Mouse (Mus musculus) layer of hippocampus, adult 2 months (tissue): ENCODE measurements at regions not wholly inside any gene's neighbourhood (a gene's known extent, or its start where the extent isn't known, plus 50 kb on each side); places are given as distances from the start of the nearest gene placed in this dataset.

ENCODE experiments used
- DNase-seq, 2 experiments: peaks; one replicate each; pipeline ENCODE4 v3.0.0; 2022; ENCODE audit warnings: low spot score in 2 of 2
- H3K27ac ChIP-seq: fragments of 200-600 bp; 2 replicates; pipeline ENCODE4 v1.8.1; 2022
- H3K4me3 ChIP-seq: fragments of 200-600 bp; 2 replicates; pipeline ENCODE4 v1.8.1; 2022; ENCODE audit warnings: mild to moderate bottlenecking
- CTCF ChIP-seq: fragments of 200-600 bp; conservative IDR thresholded peaks from 2 replicates; pipeline ENCODE4 v1.8.1; 2022; ENCODE audit warnings: antibody characterized with exemption, mild to moderate bottlenecking, moderate library complexity

GRCm38 (mm10) chr7:70643694-70644301 lies 277.3 kb upstream of the Nr2f2 start:
- Histone ChIP-seq H3K27ac (no peak overlapping the region), H3K4me3 (no peak overlapping the region)
- TF ChIP-seq CTCF = no peak
- DNase-seq = no peak

GRCm38 (mm10) chr7:70643055-70643454 lies 276.5 kb upstream of the Nr2f2 start:
- Histone ChIP-seq H3K27ac (no peak overlapping the region), H3K4me3 (no peak overlapping the region)
- no peak for TF ChIP-seq CTCF
- no peak for DNase-seq

- TF ChIP-seq CTCF = no peak
- H3K27ac ChIP-seq = no peak overlapping the region
- H3K4me3 ChIP-seq = no peak overlapping the region
- DNase-seq = no peak
Observed at GRCm38 (mm10) chr7:70641217-70641616, 274.7 kb upstream of the Nr2f2 start.

- DNase-seq = no peak
- no peak for TF ChIP-seq CTCF
- Histone ChIP-seq H3K4me3 (no peak overlapping the region), H3K27ac (no peak overlapping the region)
Observed at GRCm38 (mm10) chr7:70640574-70640973, 274.0 kb upstream of the Nr2f2 start.

GRCm38 (mm10) chr7:70638161-70638560 lies 271.6 kb upstream of the Nr2f2 start:
- DNase-seq = no peak
- TF ChIP-seq CTCF = no peak
- Histone ChIP-seq H3K27ac (no peak overlapping the region), H3K4me3 (no peak overlapping the region)

- Histone ChIP-seq H3K4me3 (no peak overlapping the region), H3K27ac (no peak overlapping the region)
- no peak for TF ChIP-seq CTCF
- no peak for DNase-seq
Observed at GRCm38 (mm10) chr7:70634016-70634415, 267.5 kb upstream of the Nr2f2 start.

- TF ChIP-seq CTCF = no peak
- no peak overlapping the region for H3K4me3 ChIP-seq
- no peak overlapping the region for H3K27ac ChIP-seq
- no peak for DNase-seq
Observed at GRCm38 (mm10) chr7:70633577-70633976, 267.0 kb upstream of the Nr2f2 start.

GRCm38 (mm10) chr7:70625643-70626231 lies 259.2 kb upstream of the Nr2f2 start:
- Histone ChIP-seq H3K4me3 (peak overlapping the region; percentile 39), H3K27ac (no peak overlapping the region)
- no peak for DNase-seq
- no peak for TF ChIP-seq CTCF

- no peak for DNase-seq
- no peak overlapping the region for H3K27ac ChIP-seq
- peak overlapping the region; percentile 39 for H3K4me3 ChIP-seq
- TF ChIP-seq CTCF = no peak
Observed at GRCm38 (mm10) chr7:70624727-70625642, 258.4 kb upstream of the Nr2f2 start.

- DNase-seq = no peak
- TF ChIP-seq CTCF = no peak
- no peak overlapping the region for H3K27ac ChIP-seq
- no peak overlapping the region for H3K4me3 ChIP-seq
Observed at GRCm38 (mm10) chr7:70624031-70624726, 257.6 kb upstream of the Nr2f2 start.

- Histone ChIP-seq H3K27ac (no peak overlapping the region), H3K4me3 (no peak overlapping the region)
- TF ChIP-seq CTCF = no peak
- DNase-seq = no peak
Observed at GRCm38 (mm10) chr7:70619400-70619799, 252.9 kb upstream of the Nr2f2 start.

- no peak for DNase-seq
- TF ChIP-seq CTCF = no peak
- H3K27ac ChIP-seq = no peak overlapping the region
- H3K4me3 ChIP-seq = no peak overlapping the region
Observed at GRCm38 (mm10) chr7:70618270-70618669, 251.7 kb upstream of the Nr2f2 start.

GRCm38 (mm10) chr7:70606511-70606910 lies 240.0 kb upstream of the Nr2f2 start:
- TF ChIP-seq CTCF = no peak
- Histone ChIP-seq H3K4me3 (no peak overlapping the region), H3K27ac (no peak overlapping the region)
- no peak for DNase-seq
